Mouse (Mus musculus) small intestine, adult 10 weeks (tissue): ENCODE data around the gene Ncf4. TPM values are rescaled to one million over a fixed set of nuclear protein-coding genes. Genes with fewer than 3 reads are reported as not detected.

ENCODE experiments used
- polyA plus RNA-seq: library from polyadenylated mRNA; stranded (reverse); fragments of 350-450 nt; fragmentation: Illumina TruSeq; extraction: RNeasy Lipid Tissue Mini Kit (QIAGEN cat#74804); gene quantifications from one replicate; pipeline ENCODE4 v1.2.3, GENCODE M21; 2014; ENCODE audit warnings: low replicate concordance

Ncf4 gene
- 0.48 TPM for polyA plus RNA-seq

GRCm38 (mm10) chr15:78244695-78245492 lies at the start of gene Ncf4:
Ncf4 (plus strand) TSS chr15:78244801.

GRCm38 (mm10) chr15:78206312-78206711 lies 38.3 kb upstream of the Ncf4 start, which contains the start of gene Pvalb:
Pvalb (minus strand) TSS chr15:78206400.

GRCm38 (mm10) chr15:78305341-78305933 lies 60.8 kb downstream of the Ncf4 start, which contains the start of gene Csf2rb2:
Csf2rb2 (minus strand) TSS chr15:78305721.

Other genes starting within 250 kb of the Ncf4 start
- gene Cacng2, start 124.8 kb upstream of the Ncf4 start, polyA plus RNA-seq = not detected
- gene Ift27, start 70.7 kb upstream of the Ncf4 start, polyA plus RNA-seq = not detected
- gene Pvalb, start 38.4 kb upstream of the Ncf4 start, polyA plus RNA-seq = not detected
- gene Csf2rb2, start 60.9 kb downstream of the Ncf4 start, polyA plus RNA-seq = 1.2 TPM
- 2.9 TPM for gene Csf2rb, start 81.0 kb downstream of the Ncf4 start, polyA plus RNA-seq
- not detected for gene Tex33, start 151.1 kb downstream of the Ncf4 start, polyA plus RNA-seq
- 0.33 TPM for gene Tst, start 161.1 kb downstream of the Ncf4 start, polyA plus RNA-seq
- gene Mpst, start 161.6 kb downstream of the Ncf4 start, polyA plus RNA-seq = not detected
- gene Kctd17, start 183.8 kb downstream of the Ncf4 start, polyA plus RNA-seq = not detected
- not detected for gene Tmprss6, start 223.8 kb downstream of the Ncf4 start, polyA plus RNA-seq